16 mouse cellular contexts compared by ENCODE assay signal in the genomic region with DNA sequence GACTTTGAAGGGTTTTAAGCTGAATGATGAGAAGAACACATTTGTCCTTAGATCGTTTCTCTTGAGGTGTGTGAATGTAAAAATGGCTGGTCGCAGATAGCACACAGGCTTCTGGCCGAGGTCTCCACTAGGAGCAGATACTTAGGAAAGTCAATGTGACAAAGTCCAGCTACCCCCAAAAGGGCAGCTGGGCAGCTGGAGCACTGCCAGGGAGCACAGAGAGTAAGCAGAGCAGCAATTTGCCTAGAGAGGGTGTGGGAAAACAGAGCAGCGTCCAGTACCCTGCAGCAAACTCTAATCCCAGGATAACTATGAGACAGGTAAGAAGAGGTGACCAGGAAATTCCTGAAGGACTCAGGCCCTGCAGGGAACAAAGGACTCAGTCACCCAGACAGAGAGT.
A peak's percentile ranks its signal among the peaks of the same experiment; 100 is the strongest.
DNase-seq lines count a peak whose midpoint lies in the region; ATAC-seq lines count a peak whose summit lies in the region.
"Had no signal": no experiment of that assay in that cellular context is flagged by ENCODE, and none has a peak within 500 bp of the region (broad histone marks: within the 10 kb centered on the region; RNA-seq: fewer than 3 reads in every experiment).

No protein-coding gene starts in this region.

- peak; percentile 67 for ATAC-seq in heart, embryonic 14.5 days (ENCODE audit: insufficient number of reproducible peaks, insufficient read depth, low FRiP score, low read depth)
- 0 out of 2 replicates have a peak, but pooled peaks have one; percentile 19 for ATAC-seq in liver, embryonic 11.5 days (replicated peaks; ENCODE audit: low FRiP score)
- ATAC-seq: intestine, embryonic 15.5 days; midbrain, embryonic 13.5 days had no signal

- H3K36me3 ChIP-seq in heart, embryonic 10.5 days = no peaks in the 10 kb centered on the region
- H3K36me3 ChIP-seq in heart, embryonic 14.5 days (ENCODE audit: control insufficient read depth, insufficient read depth, low read length) = no peaks in the 10 kb centered on the region
- no peaks in the 10 kb centered on the region for H3K36me3 ChIP-seq in liver, embryonic 11.5 days (ENCODE audit: control insufficient read depth, insufficient read depth, low read length)
- H3K36me3 ChIP-seq: embryonic facial prominence, embryonic 13.5 days; hindbrain, embryonic 12.5 days; intestine, embryonic 15.5 days; limb, embryonic 15.5 days; midbrain, embryonic 13.5 days had no signal

- no peak overlapping the region for H3K4me2 ChIP-seq in heart, embryonic 14.5 days (ENCODE audit: low read length)
- H3K4me2 ChIP-seq in liver, embryonic 11.5 days = no peak overlapping the region
- H3K4me2 ChIP-seq: embryonic facial prominence, embryonic 13.5 days; hindbrain, embryonic 12.5 days; intestine, embryonic 15.5 days; limb, embryonic 15.5 days; midbrain, embryonic 13.5 days had no signal

- peak overlapping the region; percentile 0; the same call in 1 of the 2 replicates for H3K27ac ChIP-seq in heart, embryonic 10.5 days
- H3K27ac ChIP-seq in heart, embryonic 14.5 days (replicated peaks in 1 of 2; ENCODE audit: control insufficient read depth in 1 of 2, insufficient read depth in 1 of 2, low read depth in 2 of 2, low read length in 2 of 2) = peak overlapping the region; percentile 51 to 82
- H3K27ac ChIP-seq in liver, embryonic 11.5 days (ENCODE audit: low read depth, low read length) = no peak overlapping the region
- H3K27ac ChIP-seq: embryonic facial prominence, embryonic 13.5 days; hindbrain, embryonic 12.5 days; intestine, embryonic 15.5 days; limb, embryonic 15.5 days; midbrain, embryonic 13.5 days had no signal

- H3K9ac ChIP-seq in heart, embryonic 14.5 days (ENCODE audit: low read length) = no peak overlapping the region
- no peak overlapping the region for H3K9ac ChIP-seq in liver, embryonic 11.5 days (ENCODE audit: low read depth, low read length)
- H3K9ac ChIP-seq: embryonic facial prominence, embryonic 13.5 days; hindbrain, embryonic 12.5 days; intestine, embryonic 15.5 days; limb, embryonic 15.5 days; midbrain, embryonic 13.5 days had no signal

- no peak for DNase-seq in heart, embryonic 10.5 days (ENCODE audit: low spot score)
- DNase-seq in heart, postnatal 36 days = no peak
- peak; percentile 53 for DNase-seq in heart, postnatal 4 days
- no peak for DNase-seq in liver, embryonic 11.5 days (ENCODE audit: low spot score)
- no peak for DNase-seq in ovary, postnatal 14 days (ENCODE audit: low spot score)
- no peak for DNase-seq in ovary, postnatal 10 days (ENCODE audit: low spot score)
- DNase-seq: cerebellum, adult 18-20 months; gastrocnemius, postnatal 36 days; right cerebral cortex, postnatal 25 days; thymus, postnatal 4 days had no signal

- H3K4me3 ChIP-seq in heart, embryonic 10.5 days = no peak overlapping the region
- no peak overlapping the region for H3K4me3 ChIP-seq in heart, embryonic 14.5 days (ENCODE audit: control insufficient read depth in 1 of 2, insufficient read depth in 1 of 2, low read depth in 1 of 2, low read length in 2 of 2)
- H3K4me3 ChIP-seq in liver, embryonic 11.5 days (ENCODE audit: low read depth, low read length) = no peak overlapping the region
- H3K4me3 ChIP-seq: embryonic facial prominence, embryonic 13.5 days; hindbrain, embryonic 12.5 days; intestine, embryonic 15.5 days; limb, embryonic 15.5 days; midbrain, embryonic 13.5 days had no signal

- H3K4me1 ChIP-seq in heart, embryonic 10.5 days = peaks cover 19% of the 10 kb centered on the region
- peaks cover 21 to 29% of the 10 kb centered on the region in 2 experiments for H3K4me1 ChIP-seq in heart, embryonic 14.5 days (ENCODE audit: control insufficient read depth in 2 of 2, insufficient read depth in 2 of 2, low read length in 2 of 2)
- H3K4me1 ChIP-seq in liver, embryonic 11.5 days (replicated peaks; ENCODE audit: control insufficient read depth, insufficient read depth, low read length) = peaks cover 6% of the 10 kb centered on the region
- H3K4me1 ChIP-seq: embryonic facial prominence, embryonic 13.5 days; intestine, embryonic 15.5 days; limb, embryonic 15.5 days had no signal

- WGBS in heart, embryonic 10.5 days = 56% methylated on average over 4 of the region's 4 CpGs
- 16% methylated on average over 4 of the region's 4 CpGs for WGBS in heart, embryonic 14.5 days
- 80% methylated on average over 4 of the region's 4 CpGs for WGBS in liver, embryonic 11.5 days

- no peaks in the 10 kb centered on the region for H3K27me3 ChIP-seq in heart, embryonic 10.5 days (ENCODE audit: insufficient read depth, poor library complexity, severe bottlenecking)
- H3K27me3 ChIP-seq in heart, embryonic 14.5 days (ENCODE audit: control insufficient read depth, insufficient read depth, low read length) = no peaks in the 10 kb centered on the region
- H3K27me3 ChIP-seq in liver, embryonic 11.5 days (replicated peaks; ENCODE audit: control insufficient read depth, insufficient read depth, low read length) = no peaks in the 10 kb centered on the region
- H3K27me3 ChIP-seq: embryonic facial prominence, embryonic 13.5 days; hindbrain, embryonic 12.5 days; intestine, embryonic 15.5 days; limb, embryonic 15.5 days; midbrain, embryonic 13.5 days had no signal

- no peaks in the 10 kb centered on the region for H3K9me3 ChIP-seq in heart, embryonic 10.5 days
- no peaks in the 10 kb centered on the region for H3K9me3 ChIP-seq in heart, embryonic 14.5 days (ENCODE audit: control insufficient read depth, low read length)
- no peaks in the 10 kb centered on the region for H3K9me3 ChIP-seq in liver, embryonic 11.5 days (ENCODE audit: control insufficient read depth, low read length)
- H3K9me3 ChIP-seq: embryonic facial prominence, embryonic 13.5 days; hindbrain, embryonic 12.5 days; intestine, embryonic 15.5 days; limb, embryonic 15.5 days; midbrain, embryonic 13.5 days had no signal

- intact Hi-C loops in heart, postnatal 36 days (cut with DNase I) = no loop called here
